Mouse (Mus musculus): ENCODE measurements around the gene Serpinc1. TPM values are rescaled to one million over a fixed set of nuclear protein-coding genes. Genes with fewer than 3 reads are reported as not detected.

Serpinc1 gene
- polyA plus RNA-seq, 1 experiment, result 0.38 TPM

GRCm38 (mm10) chr1:161039741-161040425 lies 61.5 kb downstream of the Serpinc1 start:
- no peak for DNase-seq (ENCODE audit: low read depth, low spot score)
- 28% methylated on average over 3 of the region's 3 CpGs for WGBS

- no peak for DNase-seq (ENCODE audit: low read depth, low spot score)
- 54% methylated on average over 1 of the region's 1 CpGs for WGBS
These were observed 62.0 kb downstream of the Serpinc1 start for GRCm38 (mm10) chr1:161040426-161040770.

- no peak for DNase-seq (ENCODE audit: low read depth, low spot score)
These were observed 62.5 kb downstream of the Serpinc1 start for GRCm38 (mm10) chr1:161040855-161041254.

- WGBS, result 87% methylated on average over 7 of the region's 7 CpGs
- no peak for DNase-seq (ENCODE audit: low read depth, low spot score)
These were observed 63.1 kb downstream of the Serpinc1 start for GRCm38 (mm10) chr1:161041261-161042020.

DNA sequence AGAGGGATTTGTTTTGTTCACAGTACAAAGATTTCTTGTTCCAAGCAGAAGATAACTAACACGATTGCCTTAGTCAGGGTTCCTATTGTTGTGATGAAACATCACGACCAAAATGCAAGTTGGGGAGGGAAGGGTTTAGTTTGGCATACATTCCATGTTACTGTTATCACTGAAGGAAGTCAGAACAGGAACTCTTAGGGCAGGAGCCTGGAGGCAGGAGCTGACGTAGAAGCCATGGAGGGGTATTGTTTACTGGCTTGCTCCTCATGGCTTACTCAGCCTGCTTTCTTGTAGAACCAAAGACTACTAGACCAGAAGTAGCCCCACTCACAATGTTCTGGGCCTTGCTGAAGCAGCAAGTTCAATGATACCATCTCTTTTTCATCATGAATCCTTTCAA lies 68.6 kb downstream of the Serpinc1 start:
- 87% methylated on average over 3 of the region's 3 CpGs for WGBS

More for the DNA sequence above, 68.6 kb downstream of the Serpinc1 start:
- no peak for DNase-seq (ENCODE audit: low read depth, low spot score)

Other genes starting within 250 kb of the Serpinc1 start
- 6.7 and 11.2 TPM in 2 replicates for gene Rabgap1l, start 185.4 kb upstream of the Serpinc1 start, polyA plus RNA-seq (2012; rRNA removed)
- 6.3 and 15.6 TPM in 2 replicates for gene Rc3h1, start 72.2 kb upstream of the Serpinc1 start, polyA plus RNA-seq (2012; rRNA removed)
- 0.52 and 0.78 TPM in 2 replicates for gene Zbtb37, start 56.3 kb downstream of the Serpinc1 start, polyA plus RNA-seq (2012; rRNA removed)
- gene Dars2, start 92.1 kb downstream of the Serpinc1 start, polyA plus RNA-seq (2012; rRNA removed), result 24.1 and 26.5 TPM in 2 replicates
- gene Cenpl, start 92.1 kb downstream of the Serpinc1 start, polyA plus RNA-seq (2012; rRNA removed), result 3.5 and 4.3 TPM in 2 replicates
- 5.0 and 5.9 TPM in 2 replicates for gene Klhl20, start 152.9 kb downstream of the Serpinc1 start, polyA plus RNA-seq (2012; rRNA removed)
- gene Ankrd45, start 164.1 kb downstream of the Serpinc1 start, polyA plus RNA-seq (2012; rRNA removed), result 0.11 TPM in 1 of 2 replicates, not detected in the other
- gene Tex50, start 180.7 kb downstream of the Serpinc1 start, polyA plus RNA-seq (2012; rRNA removed), result not detected in 2 replicates